Mouse (Mus musculus): Measurements from ENCODE around the gene Aldh1a3.

DNA sequence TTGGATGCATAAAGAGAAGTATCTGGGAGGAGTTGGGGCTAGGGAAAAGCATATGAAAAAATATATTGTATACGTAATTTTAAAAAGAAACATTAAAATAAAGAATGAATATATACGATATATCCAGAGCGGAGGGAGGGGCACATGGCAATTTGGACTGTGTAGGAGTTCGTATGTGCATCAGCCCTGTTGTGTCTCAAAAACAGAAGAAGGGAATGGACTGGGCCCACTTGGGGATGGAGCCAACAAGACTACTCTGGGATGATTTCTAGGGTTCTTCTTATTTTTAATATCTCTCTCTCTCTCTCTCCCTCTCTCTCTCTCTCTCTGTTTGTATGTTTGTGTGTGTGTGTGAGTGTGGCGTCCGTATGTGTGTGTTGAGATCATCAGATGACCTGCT is 40.9 kb downstream of the Aldh1a3 start:
- TF ChIP-seq MEF2A (IDR thresholded peaks at IDR 0.05; ENCODE audit: borderline replicate concordance, low read depth, low read length) (no peak), MAX (IDR thresholded peaks at IDR 0.05; ENCODE audit: low read length) (no peak), CTCF (conservative IDR thresholded peaks at IDR 0.05 in 1 of 2, IDR thresholded peaks at IDR 0.05 in 1 of 2; ENCODE audit: low read depth in 2 of 2, low read length in 2 of 2) (no peak), EP300 (IDR thresholded peaks at IDR 0.05; ENCODE audit: low read length) (no peak), HCFC1 (IDR thresholded peaks at IDR 0.05; ENCODE audit: low read depth, low read length) (no peak), MAZ (IDR thresholded peaks at IDR 0.05; ENCODE audit: low read depth, low read length) (no peak), MXI1 (IDR thresholded peaks at IDR 0.05; ENCODE audit: low read depth, low read length) (no peak), POLR2A (IDR thresholded peaks at IDR 0.05; ENCODE audit: low read depth, low read length) (no peak), RCOR1 (conservative IDR thresholded peaks at IDR 0.05; ENCODE audit: low read depth, low read length) (no peak), MAFK (IDR thresholded peaks at IDR 0.05; ENCODE audit: insufficient replicate concordance, low read length) (no peak), PAX5 (IDR thresholded peaks at IDR 0.05; ENCODE audit: low read length) (no peak), POLR2AphosphoS2 (IDR thresholded peaks at IDR 0.05; ENCODE audit: low read depth, low read length) (no peak)
